Mouse (Mus musculus) bone marrow macrophage, adult 2 months (primary cell): ENCODE data around the gene Bok.

Experiments
- CTCF ChIP-seq: IDR thresholded peaks from 2 replicates; pipeline ENCODE4 v1.5.1; 2012; ENCODE audit warnings: low read depth, mild to moderate bottlenecking, low read length, moderate library complexity
- POLR2A ChIP-seq: IDR thresholded peaks from 2 replicates; pipeline ENCODE4 v1.6.1; 2012; ENCODE audit warnings: mild to moderate bottlenecking, low read depth, low read length, borderline replicate concordance

DNA sequence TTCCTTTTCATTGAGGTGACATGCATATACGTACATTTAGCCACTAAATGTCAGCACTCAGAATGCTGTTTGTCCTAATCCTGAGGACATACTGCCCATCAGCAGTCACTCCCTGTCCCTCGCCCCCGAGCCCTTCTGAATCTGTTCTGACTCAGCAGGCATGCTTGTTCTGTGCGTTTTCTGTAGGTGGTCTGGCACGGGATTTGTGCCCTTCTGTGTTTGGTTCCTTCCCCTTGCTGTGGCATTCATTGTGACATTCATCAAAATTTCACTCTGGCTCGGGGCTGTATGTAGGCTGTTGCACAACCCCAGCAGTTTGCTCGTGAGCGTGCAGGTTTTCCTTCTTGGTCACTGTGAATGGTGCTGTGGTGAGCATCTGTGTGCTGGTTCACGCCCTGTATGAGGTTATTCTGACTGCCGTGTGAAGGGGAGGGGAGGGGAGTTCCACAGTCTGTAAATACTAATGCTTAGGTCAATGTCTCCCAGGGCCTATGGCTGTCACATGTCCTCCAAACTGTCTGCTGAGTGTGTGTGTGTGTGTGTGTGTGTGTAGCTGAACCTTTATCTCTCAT lies 6.4 kb downstream of the Bok start:
- TF ChIP-seq CTCF (no peak), POLR2A (no peak)
